Mouse (Mus musculus) thymus, adult 2 months (tissue): Measurements from ENCODE around the gene Olfr308. TPM values are rescaled to one million over a fixed set of nuclear protein-coding genes. Genes with fewer than 3 reads are reported as not detected.

Experiments
- DNase-seq: peaks from one replicate; pipeline ENCODE4 v3.0.0; 2021
- H3K27ac ChIP-seq: fragments of 200-500 bp; 2 replicates; pipeline ENCODE4 v1.5.1; 2012; ENCODE audit warnings: low read length, control low read depth; ENCODE audit not compliant: control insufficient read depth, insufficient read depth
- H3K27me3 ChIP-seq: fragments of 200-500 bp; 2 replicates; pipeline ENCODE4 v1.6.1; 2012; ENCODE audit warnings: mild to moderate bottlenecking, low read length, moderate library complexity, mixed read lengths; ENCODE audit not compliant: control insufficient read depth, insufficient read depth
- H3K36me3 ChIP-seq: fragments of 200-500 bp; 2 replicates; pipeline ENCODE4 v1.6.1; 2012; ENCODE audit warnings: mild to moderate bottlenecking, low read length, moderate library complexity; ENCODE audit not compliant: control insufficient read depth, insufficient read depth
- H3K4me1 ChIP-seq: fragments of 200-500 bp; replicated peaks from 2 replicates; pipeline ENCODE4 v1.6.1; 2012; ENCODE audit warnings: low read length; ENCODE audit not compliant: control insufficient read depth, insufficient read depth
- H3K4me3 ChIP-seq: fragments of 200-500 bp; 2 replicates; pipeline ENCODE4 v1.5.1; 2012; ENCODE audit warnings: mild to moderate bottlenecking, low read length, control low read depth, moderate library complexity; ENCODE audit not compliant: control insufficient read depth, insufficient read depth
- CTCF ChIP-seq: fragments of 200-500 bp; IDR thresholded peaks from 2 replicates; pipeline ENCODE4 v1.5.1; 2012; ENCODE audit warnings: mild to moderate bottlenecking, control low read depth, low read length, moderate library complexity, borderline replicate concordance; ENCODE audit not compliant: control insufficient read depth, poor library complexity, insufficient read depth; ENCODE audit errors: extremely low read depth
- POLR2A ChIP-seq: fragments of 200-500 bp; IDR thresholded peaks from 2 replicates; pipeline ENCODE4 v1.6.1; 2012; ENCODE audit warnings: mild to moderate bottlenecking, low read length, control low read depth, moderate library complexity; ENCODE audit not compliant: control insufficient read depth, poor library complexity, insufficient read depth; ENCODE audit errors: extremely low read depth
- WGBS: fragments of 180-500 bp; shearing (Covaris S2); methylation state at CpG from one replicate; pipeline ENCODE4 v1.1.7; 2018; 5-methylcytosine and 5-hydroxymethylcytosine counted together
- polyA plus RNA-seq: library from polyadenylated mRNA; depleted of rRNA; stranded (reverse); fragments of >200 nt; gene quantifications from 2 replicates; pipeline ENCODE4 v1.2.3, GENCODE M21; 2012; rRNA removed

Olfr308 gene
- polyA plus RNA-seq, 1 experiment: not detected

GRCm38 (mm10) chr7:86313608-86314007 is 11.8 kb downstream of the Olfr308 start, which contains the start of gene Olfr309:
Gene Olfr309 (minus strand): TSS chr7:86313708.
- H3K27me3 ChIP-seq: no peaks in the 10 kb centered on the region
- H3K36me3 ChIP-seq: no peaks in the 10 kb centered on the region
- H3K4me1 ChIP-seq: no peaks in the 10 kb centered on the region
- 81% methylated on average over 2 of the region's 2 CpGs for WGBS
- no peak within 1 kb of the TSS for H3K4me3 ChIP-seq
- TF ChIP-seq CTCF (no peak), POLR2A (no peak)
- DNase-seq: no peak
- no peak within 1 kb of the TSS for H3K27ac ChIP-seq

GRCm38 (mm10) chr7:86277072-86277471 is 48.4 kb downstream of the Olfr308 start, which contains the start of gene Olfr310:
Gene Olfr310 (minus strand): TSS chr7:86277172.
- Histone ChIP-seq H3K4me3 (no peak within 1 kb of the TSS), H3K36me3 (no peaks in the 10 kb centered on the region), H3K27ac (no peak within 1 kb of the TSS), H3K4me1 (no peaks in the 10 kb centered on the region), H3K27me3 (no peaks in the 10 kb centered on the region)
- no peak for DNase-seq
- WGBS: 78% methylated on average over 1 of the region's 1 CpGs
- TF ChIP-seq POLR2A (no peak), CTCF (no peak)

Other genes starting within 250 kb of the Olfr308 start
- not detected in 2 replicates for gene Vmn2r75, start 153.9 kb downstream of the Olfr308 start, polyA plus RNA-seq
- gene Vmn2r76, start 79.3 kb downstream of the Olfr308 start, polyA plus RNA-seq: not detected in 2 replicates
- not detected in 2 replicates for gene Olfr310, start 48.5 kb downstream of the Olfr308 start, polyA plus RNA-seq
- not detected in 2 replicates for gene Olfr309, start 11.9 kb downstream of the Olfr308 start, polyA plus RNA-seq
- not detected in 2 replicates for gene Olfr307, start 12.0 kb upstream of the Olfr308 start, polyA plus RNA-seq
- gene Olfr305, start 41.3 kb upstream of the Olfr308 start, polyA plus RNA-seq: not detected in 2 replicates
- not detected in 2 replicates for gene Olfr304, start 61.0 kb upstream of the Olfr308 start, polyA plus RNA-seq
- gene Olfr303, start 72.2 kb upstream of the Olfr308 start, polyA plus RNA-seq: not detected in 2 replicates
- not detected in 2 replicates for gene Olfr301, start 78.2 kb upstream of the Olfr308 start, polyA plus RNA-seq
- not detected in 2 replicates for gene Olfr299, start 134.3 kb upstream of the Olfr308 start, polyA plus RNA-seq
- gene Olfr298, start 166.9 kb upstream of the Olfr308 start, polyA plus RNA-seq: not detected in 2 replicates
- gene Olfr297, start 194.3 kb upstream of the Olfr308 start, polyA plus RNA-seq: not detected in 2 replicates